Mouse (Mus musculus) ES-CJ7 (cell line): ENCODE measurements around the gene Rab35.

Experiments used
- DNase-seq: peaks from one replicate; pipeline ENCODE4 v3.0.0; 2011; ENCODE audit warnings: low read depth, low spot score

Rab35 gene

DNA sequence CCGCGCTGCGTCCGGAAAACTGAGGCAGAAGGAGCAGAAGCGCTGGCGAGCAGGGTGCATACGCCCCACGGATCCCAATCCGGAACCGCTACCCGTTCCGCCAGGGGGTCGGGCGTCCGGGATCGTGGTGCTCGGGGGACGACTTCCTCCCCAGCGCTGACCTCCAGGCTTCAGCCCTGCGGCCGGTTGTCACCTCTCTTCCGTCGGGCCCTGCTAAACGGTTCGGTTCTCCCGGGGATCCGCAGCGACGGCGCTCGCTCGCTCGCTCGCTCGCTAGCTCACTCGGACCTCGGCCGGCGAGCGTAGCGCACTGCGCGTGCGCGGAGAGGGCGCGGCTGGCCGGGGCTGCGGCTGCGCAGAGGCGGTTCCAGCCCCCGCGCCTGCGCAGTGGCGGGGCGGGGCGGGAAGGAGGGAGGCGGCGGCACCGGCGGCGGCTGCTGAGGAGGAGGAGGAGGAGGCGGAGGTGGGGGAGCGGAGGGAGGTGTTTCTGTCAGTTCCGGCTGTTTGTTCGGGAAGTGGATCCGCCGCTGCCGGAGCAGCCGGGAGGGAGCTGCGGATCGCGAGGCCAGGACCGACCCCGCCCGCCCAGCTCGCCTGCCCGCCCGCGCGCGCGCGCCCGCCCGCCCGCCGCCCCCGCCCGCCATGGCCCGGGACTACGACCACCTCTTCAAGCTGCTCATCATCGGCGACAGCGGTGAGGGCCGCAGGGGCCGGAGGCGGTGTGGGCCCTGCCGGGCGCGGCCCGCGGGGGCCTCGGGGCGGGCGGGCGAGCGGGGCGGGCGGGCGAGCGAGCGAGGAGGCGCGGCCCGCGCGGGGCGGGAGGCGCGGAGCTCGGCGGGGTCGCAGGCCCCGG is at the start of gene Rab35:
Gene Rab35 (plus strand): TSS at position 404 of the 853 bp plus-strand sequence.
- peak; percentile 86 for DNase-seq

- no peak for DNase-seq
These were observed 46.1 kb upstream of the Rab35 start for GRCm38 (mm10) chr5:115585616-115586015.

- DNase-seq, result no peak
These were observed 45.5 kb upstream of the Rab35 start for GRCm38 (mm10) chr5:115586166-115586565.

DNA sequence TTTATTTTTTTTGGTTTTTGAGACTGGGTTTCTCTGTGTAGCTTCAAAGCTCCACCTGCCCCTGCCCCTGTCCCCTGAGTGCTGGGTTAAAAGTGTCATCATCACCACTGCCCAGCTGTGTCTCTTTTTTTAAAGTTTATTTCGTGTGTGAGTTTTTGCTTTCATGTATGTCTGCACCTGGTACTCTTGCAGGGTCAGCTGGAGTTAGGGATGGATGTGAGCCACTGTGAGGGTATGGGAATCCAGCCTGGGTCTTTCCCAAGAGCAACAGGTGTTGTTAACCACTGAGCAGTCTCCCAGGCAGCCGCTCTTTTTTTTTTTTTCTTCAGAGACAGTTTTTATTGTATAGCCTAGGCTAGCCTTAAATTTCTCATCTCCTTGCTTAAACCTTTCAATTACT is 44.9 kb upstream of the Rab35 start:
- no peak for DNase-seq

DNA sequence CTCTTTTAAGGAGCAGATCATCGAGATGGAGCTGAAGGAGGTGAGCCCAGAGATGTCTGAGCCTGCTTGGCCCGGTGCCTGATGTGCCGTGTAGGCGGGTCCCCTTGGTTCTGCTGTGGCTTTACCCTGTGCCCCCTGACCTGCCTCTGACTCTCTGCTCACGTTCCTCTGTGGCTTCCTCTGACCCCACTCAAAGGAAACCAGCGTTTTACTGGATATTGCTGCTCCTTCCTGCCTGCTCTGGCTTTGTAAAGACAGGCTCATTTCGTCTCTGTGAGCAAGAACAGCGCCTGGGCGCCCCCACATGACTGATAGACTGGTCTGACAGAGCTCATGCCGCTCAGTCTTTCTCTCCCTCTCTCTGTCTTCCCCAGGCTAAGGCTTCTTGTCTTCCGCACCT is 40.7 kb upstream of the Rab35 start:
- no peak for DNase-seq

DNA sequence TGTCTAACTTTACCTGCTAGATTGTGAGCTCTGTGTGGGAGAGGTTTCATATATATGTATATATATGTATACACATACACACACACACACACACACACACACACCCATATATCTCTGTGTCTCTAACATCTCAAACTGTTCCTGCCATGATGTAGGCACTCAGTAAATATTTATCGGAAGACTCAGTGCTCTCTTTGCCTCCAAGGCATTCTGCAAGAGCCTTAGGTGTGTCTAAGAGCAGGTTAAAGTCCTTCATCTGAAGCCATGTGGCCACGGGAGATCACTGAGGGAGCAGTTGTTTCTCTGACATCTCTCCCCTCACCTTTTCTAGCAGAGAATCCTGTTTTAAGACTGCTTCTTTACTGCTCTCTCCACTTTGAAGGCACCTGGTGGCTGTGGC is 40.2 kb upstream of the Rab35 start:
- DNase-seq, result no peak

DNA sequence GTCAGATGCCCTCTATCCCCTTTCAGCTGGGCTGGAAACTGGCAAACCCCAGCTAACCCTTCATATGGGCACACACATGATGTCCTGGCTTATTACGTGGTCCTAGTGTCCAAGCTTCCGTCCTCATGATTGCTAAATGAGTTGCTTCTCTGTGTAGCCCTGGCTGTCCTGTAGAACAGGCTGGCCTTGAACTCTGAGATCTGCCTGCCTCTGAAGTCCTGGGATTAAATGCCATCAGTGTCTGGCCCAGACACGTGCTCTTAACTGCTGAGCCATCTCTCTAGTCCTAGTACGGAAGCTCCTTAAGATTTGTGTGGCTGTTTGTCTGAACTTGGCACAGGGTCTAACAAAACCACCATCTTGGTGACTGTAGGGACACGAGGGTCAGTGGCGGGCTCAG is 28.1 kb upstream of the Rab35 start:
- no peak for DNase-seq

DNA sequence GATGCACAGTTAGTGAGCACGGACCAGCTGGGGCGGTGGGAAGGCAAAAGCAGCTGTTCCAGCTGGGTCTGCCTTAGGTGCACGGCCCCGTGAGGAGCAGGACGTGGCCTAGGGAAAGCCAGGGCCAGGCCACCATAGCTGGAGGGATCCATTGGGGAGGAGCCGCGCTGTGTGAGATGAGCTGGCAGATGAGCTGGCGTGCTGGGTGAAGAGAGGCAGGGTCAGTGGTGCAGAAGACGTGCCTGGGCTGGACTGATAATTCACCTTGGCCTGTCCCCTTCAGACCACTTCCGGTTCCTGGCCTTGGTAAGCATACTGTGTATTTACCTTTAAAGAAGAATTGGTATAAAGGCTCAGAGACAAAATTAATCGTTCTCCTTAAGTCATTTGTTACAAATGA is 20.1 kb upstream of the Rab35 start:
- DNase-seq, result no peak

GRCm38 (mm10) chr5:115613332-115613731 is 18.4 kb upstream of the Rab35 start:
- no peak for DNase-seq

DNA sequence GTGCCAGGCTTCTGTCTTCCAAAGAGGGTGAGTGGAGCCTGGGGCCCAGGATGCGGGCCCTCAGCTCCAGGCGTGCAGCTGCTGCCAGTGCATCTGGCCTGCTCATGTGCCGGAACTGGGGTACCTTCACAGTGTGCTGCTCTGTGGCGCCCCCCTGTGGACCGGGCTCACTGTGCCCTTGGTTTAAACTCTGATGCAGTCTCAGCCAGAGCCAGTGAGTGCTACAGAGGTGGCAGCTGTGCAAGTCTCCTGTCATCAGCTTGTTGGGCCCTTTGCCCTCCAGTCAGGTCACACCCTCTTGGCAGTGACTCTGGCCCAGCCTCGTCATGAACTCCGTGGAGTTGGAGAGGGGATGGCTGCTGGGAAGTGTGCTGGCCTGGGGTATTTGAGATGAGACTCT is 16.8 kb upstream of the Rab35 start:
- peak; percentile 56 for DNase-seq

- peak; percentile 27 for DNase-seq
These were observed 12.0 kb upstream of the Rab35 start for GRCm38 (mm10) chr5:115619690-115620089.

GRCm38 (mm10) chr5:115622686-115623085 is 9.0 kb upstream of the Rab35 start:
- DNase-seq, result peak; percentile 26

DNA sequence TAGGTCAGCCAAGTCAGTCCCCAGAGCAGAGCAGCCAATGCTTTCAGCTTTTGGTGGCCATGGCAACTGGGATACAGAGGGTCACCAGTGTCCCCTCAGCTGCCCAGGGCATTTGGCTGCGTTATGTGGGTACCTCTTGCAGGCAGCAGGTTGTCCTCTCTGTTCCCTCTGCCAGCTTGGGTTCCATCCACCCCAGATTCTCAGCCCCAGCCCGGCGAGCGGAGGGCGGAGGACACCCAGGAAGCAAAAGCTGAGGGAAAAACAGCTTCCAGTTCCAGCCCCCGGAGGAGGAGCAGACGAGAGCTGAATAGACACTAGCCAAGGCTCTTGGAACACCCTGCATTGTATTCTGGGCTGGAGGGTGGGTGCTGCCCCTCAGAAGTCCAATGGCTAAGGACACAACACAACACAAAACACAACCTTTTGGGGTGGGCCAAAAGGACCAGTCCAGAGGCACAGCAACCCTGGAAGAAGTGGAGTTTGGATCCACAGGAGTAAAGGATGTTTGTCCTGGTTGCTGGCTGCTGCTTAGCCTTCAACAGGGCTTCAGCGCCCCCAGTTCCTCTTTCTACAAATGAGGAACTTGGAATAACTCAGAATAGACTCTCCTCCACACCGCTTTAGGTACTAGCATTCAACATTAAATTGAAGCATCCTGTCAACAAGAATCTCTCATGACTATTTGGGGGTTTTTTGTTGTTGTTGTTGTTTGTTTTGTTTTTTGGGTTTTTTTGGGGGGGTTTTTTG is 7.8 kb upstream of the Rab35 start:
- DNase-seq, result no peak

DNA sequence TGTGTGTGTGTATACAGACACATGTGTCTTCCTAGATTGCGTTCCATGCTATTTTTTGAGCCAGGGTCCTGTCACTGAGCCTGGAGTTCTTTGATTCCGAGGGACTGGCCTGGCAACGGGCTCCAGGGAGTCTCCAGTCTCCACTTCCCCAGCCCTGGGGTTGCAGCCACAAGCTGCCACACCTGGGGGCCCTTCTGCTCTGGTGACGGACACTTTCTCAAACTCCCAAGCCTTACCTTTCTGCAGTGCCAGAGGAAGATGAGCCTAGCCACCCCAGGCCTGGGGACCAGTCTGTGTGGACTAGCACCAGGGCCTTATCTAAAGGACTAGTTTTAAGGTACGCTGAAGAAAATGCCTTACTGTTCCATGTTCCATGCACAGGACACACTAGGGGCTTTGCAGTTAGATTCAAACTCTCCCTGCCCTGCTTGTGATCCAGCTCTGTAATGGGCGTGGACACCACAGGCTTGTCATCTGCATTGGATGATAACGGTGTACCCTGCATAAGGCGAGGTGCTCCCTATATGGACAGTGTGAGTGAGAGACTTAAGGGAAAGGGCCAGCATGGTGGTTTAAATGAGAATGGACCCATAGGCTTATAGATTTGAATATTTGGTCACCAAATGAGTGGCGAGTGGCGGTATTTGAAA is 5.3 kb upstream of the Rab35 start:
- no peak for DNase-seq

DNA sequence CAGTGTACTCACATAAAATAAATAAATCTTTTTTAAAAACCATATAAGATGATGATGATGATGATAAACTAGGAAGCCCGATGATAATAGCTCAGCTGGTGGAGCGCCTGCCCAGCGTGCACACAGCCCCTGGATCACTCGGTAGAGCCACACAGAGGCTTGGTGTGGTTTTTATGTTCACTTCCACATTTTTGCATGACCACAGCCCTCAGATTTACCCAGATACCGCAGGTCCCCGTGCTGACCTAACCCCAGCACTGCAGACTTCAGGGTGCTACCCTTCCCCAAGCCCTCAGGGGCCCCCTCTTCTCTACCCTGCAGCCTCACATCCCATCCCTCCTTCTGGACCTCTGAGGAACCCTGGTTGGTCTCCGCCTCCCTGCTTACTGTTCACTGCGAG is 3.6 kb upstream of the Rab35 start:
- DNase-seq, result no peak

DNA sequence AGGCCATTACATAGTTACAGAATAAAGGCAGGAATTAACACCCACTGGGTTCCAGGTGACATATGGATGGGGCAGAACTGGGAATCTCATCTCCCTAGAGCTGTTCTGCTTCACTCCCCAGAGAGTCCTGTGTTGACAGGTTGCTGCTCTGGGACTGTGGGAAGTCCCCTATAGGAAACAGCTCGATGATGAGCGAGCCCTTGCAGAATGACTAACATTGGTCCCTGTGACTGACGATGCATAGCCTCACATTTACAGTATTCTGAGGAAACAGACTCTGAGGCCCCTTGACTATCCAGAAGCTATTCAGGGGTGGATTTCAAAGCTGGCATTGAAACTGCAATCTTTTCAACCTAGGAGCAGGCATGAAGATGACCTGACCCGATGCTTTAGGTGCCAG is 2.0 kb upstream of the Rab35 start:
- no peak for DNase-seq

- DNase-seq, result peak; percentile 55
These were observed 1.4 kb upstream of the Rab35 start for GRCm38 (mm10) chr5:115630291-115630690.

GRCm38 (mm10) chr5:115632358-115632714 is 628 bp downstream of the Rab35 start:
- peak; percentile 70 for DNase-seq

DNA sequence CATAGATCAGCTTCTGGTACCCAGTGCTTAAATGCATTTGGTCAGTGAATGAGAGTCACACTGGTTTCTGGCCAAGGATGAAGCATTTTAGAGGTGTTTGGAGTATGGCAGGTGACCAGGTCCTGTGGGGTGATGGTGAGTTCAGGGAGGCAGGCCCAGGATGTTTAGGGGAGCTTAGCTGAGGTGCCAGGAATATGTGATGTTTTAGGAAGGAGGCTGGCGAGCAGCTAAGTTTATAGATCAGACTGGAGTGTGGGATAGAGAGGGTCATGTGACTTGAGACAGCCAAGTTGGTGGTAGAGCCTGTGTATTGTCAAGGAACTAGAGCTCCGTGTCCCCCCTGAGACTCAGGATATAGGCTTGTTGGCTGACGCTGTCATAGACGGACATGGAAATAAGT is 1.4 kb downstream of the Rab35 start:
- DNase-seq, result no peak

DNA sequence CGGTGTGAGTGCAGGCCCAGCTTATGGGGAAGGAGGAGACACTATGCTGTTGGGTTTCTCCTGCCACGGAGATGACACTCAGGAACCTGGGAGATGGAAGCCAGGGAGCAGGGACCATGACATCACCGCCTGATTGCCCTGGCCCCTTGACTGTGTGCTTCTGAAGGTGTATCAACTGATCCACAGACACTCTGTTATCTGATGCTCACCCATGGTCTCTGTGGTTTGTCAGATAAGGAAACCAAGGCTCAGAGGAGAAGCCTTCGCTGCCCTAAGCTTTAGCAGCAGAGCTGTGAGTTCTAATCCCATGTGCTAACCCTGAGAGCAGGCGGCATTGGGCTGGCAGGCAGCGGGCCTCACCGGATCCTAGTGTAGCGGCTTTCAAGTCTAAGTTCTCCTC is 2.3 kb downstream of the Rab35 start:
- DNase-seq, result no peak

- no peak for DNase-seq
These were observed 3.8 kb downstream of the Rab35 start for GRCm38 (mm10) chr5:115635536-115635935.

GRCm38 (mm10) chr5:115644192-115644591 is 12.5 kb downstream of the Rab35 start:
- DNase-seq, result no peak

- DNase-seq, result no peak
These were observed 17.2 kb downstream of the Rab35 start for GRCm38 (mm10) chr5:115648876-115649275.
